Mouse (Mus musculus): ENCODE measurements around the gene Dpyd.
A peak's percentile ranks its signal among the peaks of the same experiment; 100 is the strongest.

Dpyd gene

DNA sequence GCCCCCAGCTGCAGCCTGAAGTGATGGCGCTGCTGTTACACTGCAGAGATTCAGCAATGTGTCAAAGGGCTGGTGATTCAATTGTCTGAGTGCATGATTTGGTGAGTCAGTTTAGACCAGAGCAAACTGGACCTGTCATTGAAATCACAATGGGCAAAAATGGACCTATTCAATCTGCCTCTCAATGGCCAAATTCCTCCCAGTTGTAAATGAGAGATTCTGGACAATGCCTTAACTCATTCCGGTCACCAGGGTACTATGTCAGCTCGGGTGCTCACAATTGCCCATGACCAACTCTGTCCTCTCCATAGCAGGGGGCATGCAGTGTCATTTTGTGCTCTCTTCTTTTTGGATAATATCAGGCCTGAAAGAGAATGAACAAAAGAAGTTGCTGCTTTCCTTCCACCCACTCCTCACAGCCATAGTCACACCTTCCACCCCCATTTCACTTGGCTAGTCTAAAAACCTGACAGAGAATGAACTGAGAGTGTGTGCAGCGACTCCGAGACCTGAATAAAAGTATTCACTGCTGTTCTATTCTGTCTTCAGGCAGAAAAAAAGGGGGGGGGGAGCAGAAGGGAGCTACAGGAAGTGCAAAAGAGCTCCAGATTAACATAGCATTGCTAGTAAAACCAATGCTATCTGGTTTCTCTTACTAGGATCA lies 533.4 kb downstream of the Dpyd start:
- DNase-seq (ENCODE audit: low spot score in 2 of 2): no peak

DNA sequence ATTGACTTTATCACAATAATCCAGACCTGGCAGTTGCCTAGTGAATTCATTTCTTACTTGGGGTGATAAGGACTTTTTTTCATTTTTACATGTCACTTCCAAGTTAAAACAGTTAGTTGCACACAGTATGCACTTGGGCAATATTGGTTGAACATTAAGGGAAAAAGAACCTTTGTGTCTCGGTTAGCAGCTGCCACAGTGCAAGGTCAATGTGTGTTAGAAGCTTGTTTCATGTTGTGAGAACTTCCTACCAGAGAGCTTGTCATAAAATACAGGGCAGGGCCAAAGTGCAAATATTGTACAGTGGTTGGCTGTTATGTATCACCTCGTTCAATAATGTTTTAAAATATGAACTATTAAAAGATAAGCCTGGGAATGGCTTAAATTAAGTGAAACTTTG lies 564.1 kb downstream of the Dpyd start:
- no peak for DNase-seq (ENCODE audit: low spot score in 2 of 2)

- DNase-seq (ENCODE audit: low spot score in 2 of 2): no peak
Measured at GRCm38 (mm10) chr3:119128076-119128475, 566.1 kb downstream of the Dpyd start.

DNA sequence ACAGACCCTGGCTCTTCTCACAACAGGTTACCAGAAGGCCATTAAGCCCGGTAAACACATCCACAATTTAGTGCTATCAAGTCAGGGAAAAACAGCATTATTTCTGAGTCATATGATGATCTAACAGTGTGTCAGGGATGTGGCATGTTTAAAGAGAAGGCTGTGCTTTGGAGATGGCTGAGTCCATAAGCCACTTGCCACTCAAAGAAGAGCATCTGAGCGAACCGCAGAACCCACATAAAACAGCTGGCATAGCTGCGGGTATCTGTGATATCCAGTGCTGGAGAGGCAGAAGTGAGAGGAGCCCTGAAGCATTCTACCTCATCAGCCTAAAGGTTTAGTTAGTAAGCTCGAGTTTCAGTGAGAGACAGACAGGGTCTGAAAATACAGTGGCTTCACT lies 581.1 kb downstream of the Dpyd start:
- DNase-seq (ENCODE audit: low spot score in 2 of 2): no peak

- no peak for DNase-seq (ENCODE audit: low spot score in 2 of 2)
Measured at GRCm38 (mm10) chr3:119144788-119145187, 582.9 kb downstream of the Dpyd start.

DNA sequence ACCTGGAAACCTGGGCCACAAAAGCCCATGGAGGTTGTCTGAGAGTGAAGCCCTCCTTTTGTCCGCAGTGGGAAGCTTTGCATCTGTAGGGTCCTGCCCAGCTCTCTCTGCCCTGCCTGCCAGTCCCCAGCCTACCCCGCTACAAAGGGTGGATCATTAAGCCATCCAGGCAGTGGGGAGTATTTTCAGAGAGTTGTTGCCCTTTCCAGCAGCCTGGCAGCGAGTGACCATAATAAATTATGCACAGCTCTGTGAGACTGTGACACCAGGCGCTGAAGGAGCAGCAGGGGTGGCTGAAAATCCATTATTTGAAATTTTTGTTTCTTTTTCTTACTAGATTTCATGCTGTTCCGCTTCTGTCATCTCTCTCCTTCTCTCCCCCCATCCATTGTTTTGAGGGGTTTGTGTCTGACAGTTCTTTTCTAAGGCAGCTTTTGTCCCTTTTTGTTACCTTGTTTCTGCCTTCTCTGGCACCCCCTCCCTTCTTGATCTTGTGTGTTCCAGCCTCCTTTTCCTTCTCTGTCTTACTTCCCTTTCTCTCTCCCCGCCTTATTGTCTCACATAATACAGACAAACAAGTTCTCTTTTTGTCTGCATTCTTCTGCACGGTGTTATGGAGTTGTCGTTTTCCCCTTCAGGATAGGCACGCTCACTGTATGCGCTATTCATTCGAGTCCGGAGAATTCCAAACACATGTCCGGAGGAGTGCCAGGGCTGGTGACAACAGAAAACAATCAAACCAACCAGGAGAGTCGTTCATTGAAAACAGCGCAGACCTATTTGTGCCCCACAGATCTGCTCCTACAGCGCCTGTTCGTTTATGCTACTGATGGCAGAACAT lies 592.9 kb downstream of the Dpyd start:
- no peak for DNase-seq (ENCODE audit: low spot score in 2 of 2)

DNA sequence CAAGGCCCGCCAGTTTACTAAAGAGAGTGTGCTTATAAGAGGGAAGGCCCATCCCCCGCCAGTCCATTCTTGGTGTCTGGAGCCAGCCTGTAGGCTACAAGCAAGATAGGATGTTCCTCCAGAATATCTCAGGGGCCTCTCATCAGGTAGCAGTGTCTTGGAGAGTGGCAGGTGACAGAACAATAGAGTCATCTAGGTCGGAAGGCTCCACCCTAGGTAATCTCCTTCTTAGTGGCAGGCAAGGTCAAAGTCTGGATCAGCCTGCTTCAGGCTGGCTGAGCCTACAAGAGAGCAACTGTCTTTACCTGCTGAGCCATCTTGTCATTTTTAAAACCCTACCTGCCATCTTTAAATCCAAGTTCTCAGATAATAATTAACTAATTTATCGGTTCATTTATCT lies 596.7 kb downstream of the Dpyd start:
- DNase-seq (ENCODE audit: low spot score in 2 of 2): no peak

DNA sequence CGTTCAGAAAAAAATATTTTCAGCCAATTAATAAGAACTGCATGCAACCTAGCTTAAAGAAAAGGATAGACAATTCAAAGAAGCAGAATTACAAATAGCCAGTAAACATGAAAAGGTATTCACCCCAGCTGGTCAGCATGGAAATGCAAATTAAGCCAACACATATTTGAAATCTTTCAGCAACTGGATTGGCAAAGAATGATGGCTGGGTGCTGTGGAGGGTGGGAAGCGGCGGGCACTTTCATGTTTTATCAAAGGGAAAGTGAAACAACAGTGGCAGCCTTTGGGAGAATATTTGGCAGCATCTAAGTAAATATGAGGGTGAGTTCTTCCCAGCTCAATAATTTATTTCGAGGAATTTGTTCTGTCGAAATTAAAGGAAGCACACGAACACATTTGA lies 603.8 kb downstream of the Dpyd start:
- DNase-seq (ENCODE audit: low spot score in 2 of 2): no peak

- DNase-seq (ENCODE audit: low spot score in 2 of 2): no peak
Measured at GRCm38 (mm10) chr3:119168166-119168565, 606.2 kb downstream of the Dpyd start.

DNA sequence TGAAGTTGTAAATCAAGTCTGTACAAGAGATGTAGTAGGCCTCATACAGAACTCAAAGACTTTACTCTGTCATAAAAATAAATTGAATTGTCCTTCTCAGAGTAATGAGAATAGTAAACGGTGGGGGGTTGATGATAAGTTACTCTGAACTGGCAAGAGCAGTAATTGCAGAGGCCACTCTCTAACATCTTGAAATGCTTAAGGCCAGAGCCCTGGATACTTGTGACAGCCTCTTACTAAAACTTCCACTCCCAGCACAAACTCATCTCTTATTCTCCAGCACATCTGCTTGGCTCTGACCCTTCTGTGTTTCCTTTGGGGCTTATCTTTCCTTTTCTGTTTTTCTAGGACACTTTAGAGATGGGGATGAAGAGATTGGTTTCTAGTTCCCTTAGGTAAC lies 606.7 kb downstream of the Dpyd start:
- DNase-seq (ENCODE audit: low spot score in 2 of 2): no peak

- no peak for DNase-seq (ENCODE audit: low spot score in 2 of 2)
Measured at GRCm38 (mm10) chr3:119183261-119183660, 621.3 kb downstream of the Dpyd start.

DNA sequence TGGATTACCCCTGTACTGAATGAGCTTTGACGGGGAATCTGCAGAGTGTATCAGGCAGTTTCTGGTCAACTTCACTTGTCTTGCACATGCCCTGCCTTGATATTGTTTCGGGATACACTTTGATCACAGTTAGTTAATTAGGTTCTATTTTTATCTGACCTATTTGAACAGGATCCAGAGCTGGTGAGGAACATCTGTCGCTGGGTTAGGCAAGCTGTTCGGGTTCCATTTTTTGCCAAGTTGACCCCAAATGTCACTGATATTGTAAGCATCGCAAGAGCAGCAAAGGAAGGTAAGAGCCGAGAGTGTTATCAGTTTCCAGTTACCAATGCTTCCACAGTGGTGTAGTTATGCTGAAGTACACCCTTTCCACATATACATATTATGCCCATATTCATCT lies 632.1 kb downstream of the Dpyd start:
- DNase-seq (ENCODE audit: low spot score in 2 of 2): no peak

- no peak for DNase-seq (ENCODE audit: low spot score in 2 of 2)
Measured at GRCm38 (mm10) chr3:119195613-119196012, 633.7 kb downstream of the Dpyd start.

GRCm38 (mm10) chr3:119220763-119221412 lies 659.0 kb downstream of the Dpyd start:
- DNase-seq (ENCODE audit: low spot score in 2 of 2): no peak

DNA sequence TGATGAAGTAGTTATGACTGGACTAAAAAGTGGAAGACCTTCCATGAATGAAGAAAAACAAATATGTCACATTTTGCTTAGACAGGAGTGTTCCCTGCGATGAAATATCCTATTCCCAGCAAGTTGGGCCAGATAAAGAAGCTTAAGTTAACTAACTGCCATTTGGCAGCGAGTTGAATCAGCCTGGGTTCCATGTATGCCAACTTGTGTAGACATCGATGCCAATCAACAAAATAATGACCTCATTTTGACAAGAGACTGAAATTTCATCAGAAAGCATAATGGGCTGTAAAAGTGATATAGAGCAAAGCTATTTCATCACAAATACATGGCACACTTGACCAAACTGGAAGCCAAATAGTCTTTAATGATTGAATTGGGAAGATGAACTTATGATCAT lies 681.3 kb downstream of the Dpyd start:
- no peak for DNase-seq (ENCODE audit: low spot score in 2 of 2)

- DNase-seq (ENCODE audit: low spot score in 2 of 2): peak in 1 of 2 experiments; percentile 10
Measured at GRCm38 (mm10) chr3:119256516-119256915, 694.6 kb downstream of the Dpyd start.

- no peak for DNase-seq (ENCODE audit: low spot score in 2 of 2)
Measured at GRCm38 (mm10) chr3:119275241-119275640, 713.3 kb downstream of the Dpyd start.

- DNase-seq (ENCODE audit: low spot score in 2 of 2): no peak
Measured at GRCm38 (mm10) chr3:119280671-119281070, 718.7 kb downstream of the Dpyd start.

DNA sequence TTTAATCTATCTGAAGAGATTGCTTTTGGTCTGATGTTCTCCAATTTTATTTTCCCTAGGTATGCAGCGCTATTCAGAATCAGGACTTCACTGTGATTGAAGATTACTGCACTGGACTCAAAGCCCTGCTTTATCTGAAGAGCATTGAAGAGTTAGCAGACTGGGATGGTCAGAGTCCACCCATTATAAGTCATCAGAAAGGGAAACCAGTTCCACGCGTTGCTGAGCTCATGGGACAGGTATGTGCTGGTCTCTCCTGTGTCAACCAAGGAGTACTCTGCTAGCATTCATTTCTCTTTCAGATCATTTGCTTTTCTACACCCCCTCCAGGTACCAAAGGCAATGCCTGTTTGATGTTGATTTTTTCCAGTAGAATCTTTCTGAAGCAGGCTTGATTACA lies 752.8 kb downstream of the Dpyd start:
- DNase-seq (ENCODE audit: low spot score in 2 of 2): no peak

GRCm38 (mm10) chr3:119329063-119329462 lies 767.1 kb downstream of the Dpyd start:
- no peak for DNase-seq (ENCODE audit: low spot score in 2 of 2)

- no peak for DNase-seq (ENCODE audit: low spot score in 2 of 2)
Measured at GRCm38 (mm10) chr3:119333335-119334305, 771.7 kb downstream of the Dpyd start.

Measured in frontal cortex, postnatal 25 days (tissue).